ENCODE assay signal across 32 mouse cellular contexts in the genomic region with DNA sequence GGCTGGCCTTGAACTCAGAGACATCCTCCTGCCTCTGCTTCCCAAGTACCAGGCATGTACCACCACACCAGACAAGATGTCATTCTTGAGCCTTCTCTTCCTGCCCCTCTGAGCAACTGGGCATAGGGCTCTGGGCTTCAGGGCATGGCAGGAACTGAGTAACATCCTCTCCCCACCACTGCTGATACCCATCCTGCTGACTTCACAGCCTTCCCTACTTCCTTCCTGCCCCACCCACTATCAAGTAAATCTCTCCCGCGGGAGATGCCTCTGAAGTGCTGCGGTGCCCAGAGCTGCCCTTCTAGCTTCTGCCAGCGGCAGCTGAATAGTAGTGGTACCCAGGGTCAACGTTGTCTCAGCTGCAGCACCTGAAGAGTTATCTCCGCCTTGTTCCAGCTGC.
A peak's percentile ranks its signal among the peaks of the same experiment; 100 is the strongest.
DNase-seq lines count a peak whose midpoint lies in the region; ATAC-seq and TF ChIP-seq lines count a peak whose summit lies in the region.
"Had no signal": no experiment of that assay in that cellular context is flagged by ENCODE, and none has a peak within 500 bp of the region (broad histone marks: within the 10 kb centered on the region; RNA-seq: fewer than 3 reads in every experiment).

No protein-coding gene starts in this region.

- no peaks in the 10 kb centered on the region for H3K27me3 ChIP-seq in stomach, postnatal 0 days (ENCODE audit: control insufficient read depth, insufficient read depth, low read length)
- H3K27me3 ChIP-seq: embryonic facial prominence, embryonic 13.5 days; hindbrain, embryonic 15.5 days; intestine, embryonic 15.5 days; kidney, embryonic 15.5 days; liver, embryonic 15.5 days; midbrain, embryonic 15.5 days; neural tube, embryonic 13.5 days had no signal

- H3K27ac ChIP-seq in stomach, postnatal 0 days (replicated peaks) = no peak overlapping the region
- H3K27ac ChIP-seq: embryonic facial prominence, embryonic 13.5 days; heart, embryonic 13.5 days; hindbrain, embryonic 15.5 days; intestine, embryonic 15.5 days; kidney, embryonic 15.5 days; left cerebral cortex, adult 2 months; limb, embryonic 15.5 days; liver, embryonic 15.5 days; midbrain, embryonic 15.5 days; neural tube, embryonic 13.5 days had no signal

- H3K4me2 ChIP-seq in stomach, postnatal 0 days (replicated peaks; ENCODE audit: low read depth) = no peak overlapping the region
- H3K4me2 ChIP-seq: embryonic facial prominence, embryonic 13.5 days; heart, embryonic 13.5 days; hindbrain, embryonic 15.5 days; intestine, embryonic 15.5 days; kidney, embryonic 15.5 days; limb, embryonic 15.5 days; liver, embryonic 15.5 days; midbrain, embryonic 15.5 days; neural tube, embryonic 13.5 days had no signal

- no peak for TF ChIP-seq EP300 in stomach, postnatal 0 days (optimal IDR thresholded peaks at IDR 0.05)

- no peaks in the 10 kb centered on the region for H3K9me3 ChIP-seq in stomach, postnatal 0 days (ENCODE audit: control insufficient read depth, low read length)
- H3K9me3 ChIP-seq: embryonic facial prominence, embryonic 13.5 days; heart, embryonic 13.5 days; hindbrain, embryonic 15.5 days; intestine, embryonic 15.5 days; kidney, embryonic 15.5 days; limb, embryonic 15.5 days; liver, embryonic 15.5 days; midbrain, embryonic 15.5 days; neural tube, embryonic 13.5 days had no signal

- H3K36me3 ChIP-seq in stomach, postnatal 0 days (ENCODE audit: control insufficient read depth, insufficient read depth, low read length) = no peaks in the 10 kb centered on the region
- H3K36me3 ChIP-seq: embryonic facial prominence, embryonic 13.5 days; heart, embryonic 13.5 days; hindbrain, embryonic 15.5 days; intestine, embryonic 15.5 days; kidney, embryonic 15.5 days; limb, embryonic 15.5 days; liver, embryonic 15.5 days; midbrain, embryonic 15.5 days; neural tube, embryonic 13.5 days had no signal

- intact Hi-C loops in left cerebral cortex, postnatal 10 days (cut with DNase I) = no loop called here

- no peak overlapping the region for H3K9ac ChIP-seq in stomach, postnatal 0 days (ENCODE audit: low read length)
- H3K9ac ChIP-seq: embryonic facial prominence, embryonic 13.5 days; heart, embryonic 13.5 days; hindbrain, embryonic 15.5 days; intestine, embryonic 15.5 days; kidney, embryonic 15.5 days; limb, embryonic 15.5 days; liver, embryonic 15.5 days; midbrain, embryonic 15.5 days; neural tube, embryonic 13.5 days had no signal

- no peak for TF ChIP-seq CTCF in stomach, postnatal 0 days (IDR thresholded peaks at IDR 0.05; ENCODE audit: low read depth)

- 59% methylated on average over 6 of the region's 6 CpGs for whole genome bisulfite sequencing in stomach, postnatal 0 days

- peak; percentile 97 for ATAC-seq in common myeloid progenitor, adult 5-6 weeks (replicated peaks; ENCODE audit: low read depth, poor library complexity, severe bottlenecking)
- peak; percentile 55 for ATAC-seq in monocyte, adult 5-6 weeks (replicated peaks; ENCODE audit: insufficient number of reproducible peaks, low FRiP score, low TSS enrichment, poor library complexity, severe bottlenecking)
- no peak for ATAC-seq in stomach, postnatal 0 days (ENCODE audit: low FRiP score, low TSS enrichment)
- ATAC-seq: activated CD4-positive, CD25-positive, alpha-beta regulatory T cell, adult 4 months; forebrain, embryonic 14.5 days; intestine, embryonic 15.5 days; midbrain, embryonic 15.5 days had no signal

- peak; percentile 30 for DNase-seq in lung, postnatal 10 days
- DNase-seq in lung, postnatal 14 days = no peak
- peak; percentile 26 for DNase-seq in lung, postnatal 36 days
- DNase-seq in stomach, postnatal 0 days (ENCODE audit: low spot score) = no peak
- DNase-seq in right cerebral cortex, postnatal 25 days = no peak
- no peak for DNase-seq in left cerebral cortex, postnatal 10 days (ENCODE audit: extremely low spot score in 1 of 2, low spot score in 2 of 2)
- DNase-seq: adrenal gland, adult 8-10 months; cerebellum, adult 18-20 months; cerebellum, postnatal 25 days; embryo, embryonic 11 days; gastrocnemius, postnatal 10 days; heart, adult 18-20 months; heart, postnatal 14 days; layer of hippocampus, adult 9-11 months; left cerebral cortex, postnatal 4 days; right cerebral cortex, postnatal 4 days; thymus, postnatal 14 days had no signal

- H3K4me3 ChIP-seq in stomach, postnatal 0 days (ENCODE audit: low read depth, low read length) = no peak overlapping the region
- H3K4me3 ChIP-seq: embryonic facial prominence, embryonic 13.5 days; heart, embryonic 13.5 days; hindbrain, embryonic 15.5 days; intestine, embryonic 15.5 days; kidney, embryonic 15.5 days; left cerebral cortex, adult 2 months; limb, embryonic 15.5 days; liver, embryonic 15.5 days; midbrain, embryonic 15.5 days; myocyte; neural tube, embryonic 13.5 days had no signal

- no peaks in the 10 kb centered on the region for H3K4me1 ChIP-seq in stomach, postnatal 0 days (replicated peaks; ENCODE audit: control insufficient read depth, insufficient read depth)

Comparison
In these comparisons a context has a peak if more than half of its experiments do, and no peak if none do; other contexts are left out.
1. DNase-seq: peak in lung, postnatal 10 days (single experiment) and lung, postnatal 36 days (single experiment); none in lung, postnatal 14 days (single experiment), stomach, postnatal 0 days (single experiment), right cerebral cortex, postnatal 25 days (single experiment) and left cerebral cortex, postnatal 10 days (0 of 2).